Mouse (Mus musculus) heart, adult 2 months (tissue): ENCODE data around the gene Sec14l2.
"Not testable (repeated sequence)": the region's sequence is repeated elsewhere in the genome, so short reads cannot be mapped to it uniquely, and the experiment has no call there.

Experiments used
- CTCF ChIP-seq: fragments of 200-600 bp; IDR thresholded peaks from 2 replicates; pipeline ENCODE4 v1.8.1; 2022; ENCODE audit warnings: antibody characterized with exemption, mild to moderate bottlenecking, moderate library complexity
- EP300 ChIP-seq: fragments of 200-500 bp; IDR thresholded peaks from 2 replicates; pipeline ENCODE4 v1.6.1; 2011; ENCODE audit warnings: low read depth, low read length, control low read depth; ENCODE audit not compliant: insufficient read depth
- POLR2A ChIP-seq: fragments of 200-500 bp; IDR thresholded peaks from 2 replicates; pipeline ENCODE4 v1.6.1; 2011; ENCODE audit warnings: mild to moderate bottlenecking, low read depth, low read length, control low read depth; ENCODE audit not compliant: insufficient read depth

GRCm38 (mm10) chr11:4107901-4108300 is 15.3 kb downstream of the Sec14l2 start:
- not testable (repeated sequence) for TF ChIP-seq CTCF, POLR2A, EP300
